Mouse (Mus musculus) stomach, postnatal 0 days (tissue): ENCODE results near the gene Borcs5. TPM values are rescaled to one million over a fixed set of nuclear protein-coding genes. Genes with fewer than 3 reads are reported as not detected.

Experiments
- ATAC-seq: fragments of 200-750 bp; cut with Nextera tagmentation; 2 replicates; pipeline ENCODE4 v1.8.0; 2017; ENCODE audit not compliant: low FRiP score, low TSS enrichment
- DNase-seq: peaks from one replicate; pipeline ENCODE4 v3.0.0-alpha.2; 2016; ENCODE audit warnings: low spot score
- H3K27ac ChIP-seq: fragments of 300-500 bp; sonication (generic); replicated peaks from 2 replicates; pipeline ENCODE4 v1.5.1; 2014; ENCODE audit warnings: mild to moderate bottlenecking, control low read depth
- H3K27me3 ChIP-seq: fragments of 300-500 bp; sonication (generic); 2 replicates; pipeline ENCODE4 v1.6.1; 2014; ENCODE audit warnings: low read length; ENCODE audit not compliant: control insufficient read depth, insufficient read depth
- H3K36me3 ChIP-seq: fragments of 300-500 bp; sonication (generic); 2 replicates; pipeline ENCODE4 v1.6.1; 2014; ENCODE audit warnings: low read length, mixed read lengths; ENCODE audit not compliant: control insufficient read depth, insufficient read depth
- H3K4me1 ChIP-seq: fragments of 300-500 bp; sonication (generic); replicated peaks from 2 replicates; pipeline ENCODE4 v1.6.1; 2014; ENCODE audit warnings: antibody characterized with exemption; ENCODE audit not compliant: control insufficient read depth, insufficient read depth
- H3K4me2 ChIP-seq: fragments of 300-500 bp; sonication (generic); replicated peaks from 2 replicates; pipeline ENCODE4 v1.6.1; 2014; ENCODE audit warnings: low read depth, mild to moderate bottlenecking, control low read depth, moderate library complexity
- H3K4me3 ChIP-seq: fragments of 300-500 bp; sonication (generic); 2 replicates; pipeline ENCODE4 v1.5.1; 2014; ENCODE audit warnings: low read depth, low read length, control low read depth
- H3K9ac ChIP-seq: fragments of 300-500 bp; sonication (generic); 2 replicates; pipeline ENCODE4 v1.6.1; 2014; ENCODE audit warnings: mild to moderate bottlenecking, low read length, control low read depth, mixed read lengths
- H3K9me3 ChIP-seq: fragments of 300-500 bp; sonication (generic); 2 replicates; pipeline ENCODE4 v1.6.1; 2016; ENCODE audit warnings: low read length; ENCODE audit not compliant: control insufficient read depth
- CTCF ChIP-seq: IDR thresholded peaks from 2 replicates; pipeline ENCODE4 v1.5.1; 2016; ENCODE audit warnings: antibody characterized with exemption, low read depth, mild to moderate bottlenecking, moderate library complexity
- EP300 ChIP-seq: optimal IDR thresholded peaks from 2 replicates; pipeline ENCODE3; 2016; ENCODE audit warnings: antibody characterized with exemption
- WGBS: fragments of 180-500 bp; shearing (Covaris S2); extraction: QIAGEN DNeasy Blood & Tissue Kit; methylation state at CpG from one replicate; pipeline ENCODE4 v1.1.7; 2014; 5-methylcytosine and 5-hydroxymethylcytosine counted together
- polyA plus RNA-seq: library from polyadenylated mRNA; unstranded; fragments of >200 nt; fragmentation: Nextera tagmentation; extraction: Ambion mirVana; gene quantifications from 2 replicates; pipeline ENCODE4 v1.2.1, GENCODE M21; 2015

Borcs5 gene
- polyA plus RNA-seq, 1 experiment from 2014 or later, result 17.7 TPM

GRCm38 (mm10) chr6:134703053-134703690 lies 63.9 kb downstream of the Borcs5 start:
- H3K4me2 ChIP-seq, result no peak overlapping the region
- WGBS, result 76% methylated on average over 4 of the region's 4 CpGs

GRCm38 (mm10) chr6:134706467-134706866 lies 67.2 kb downstream of the Borcs5 start:
- Histone ChIP-seq H3K27ac (no peak overlapping the region), H3K4me3 (no peak overlapping the region), H3K9ac (no peak overlapping the region), H3K4me2 (no peak overlapping the region), H3K27me3 (no peaks in the 10 kb centered on the region), H3K9me3 (no peaks in the 10 kb centered on the region), H3K4me1 (no peaks in the 10 kb centered on the region), H3K36me3 (no peaks in the 10 kb centered on the region)
- WGBS, result 60% methylated on average over 4 of the region's 4 CpGs
- no peak for DNase-seq
- TF ChIP-seq CTCF (no peak), EP300 (no peak)
- ATAC-seq, result no peak

More at GRCm38 (mm10) chr6:134703053-134703690, 63.9 kb downstream of the Borcs5 start:
- ATAC-seq (0 out of 2 replicates have a peak, but pooled peaks have one; percentile 31), DNase-seq (no peak)
- Histone ChIP-seq H3K9ac (no peak overlapping the region), H3K36me3 (no peaks in the 10 kb centered on the region), H3K9me3 (no peaks in the 10 kb centered on the region), H3K4me3 (no peak overlapping the region), H3K4me1 (no peaks in the 10 kb centered on the region; the same call in 1 of the 2 replicates), H3K27ac (no peak overlapping the region), H3K27me3 (no peaks in the 10 kb centered on the region)
- TF ChIP-seq CTCF (no peak), EP300 (no peak)

- Histone ChIP-seq H3K9ac (no peak overlapping the region), H3K36me3 (no peaks in the 10 kb centered on the region), H3K9me3 (no peaks in the 10 kb centered on the region), H3K4me1 (no peaks in the 10 kb centered on the region), H3K27ac (no peak overlapping the region), H3K4me3 (no peak overlapping the region), H3K4me2 (no peak overlapping the region), H3K27me3 (no peaks in the 10 kb centered on the region)
- TF ChIP-seq CTCF, result no peak
- no peak for TF ChIP-seq EP300
- no peak for DNase-seq
- WGBS, result 81% methylated on average over 15 of the region's 15 CpGs
- no peak for ATAC-seq
Measured at GRCm38 (mm10) chr6:134710020-134710419, 70.7 kb downstream of the Borcs5 start.

GRCm38 (mm10) chr6:134713321-134713720 lies 74.0 kb downstream of the Borcs5 start:
- H3K4me2 ChIP-seq, result no peak overlapping the region
- WGBS, result 49% methylated on average over 3 of the region's 3 CpGs
- H3K36me3 ChIP-seq, result 0 out of 2 replicates have a peak, but pooled peaks cover 2% of the 10 kb centered on the region
- no peak overlapping the region for H3K4me3 ChIP-seq
- H3K27me3 ChIP-seq, result no peaks in the 10 kb centered on the region
- no peaks in the 10 kb centered on the region for H3K9me3 ChIP-seq
- no peak overlapping the region for H3K27ac ChIP-seq
- ATAC-seq (no peak), DNase-seq (no peak)
- no peaks in the 10 kb centered on the region for H3K4me1 ChIP-seq
- H3K9ac ChIP-seq, result no peak overlapping the region
- no peak for TF ChIP-seq EP300
- no peak for TF ChIP-seq CTCF

- WGBS, result 74% methylated on average over 1 of the region's 1 CpGs
- no peak overlapping the region for H3K27ac ChIP-seq
- DNase-seq (no peak), ATAC-seq (no peak)
- no peak overlapping the region for H3K4me3 ChIP-seq
- H3K4me1 ChIP-seq, result no peaks in the 10 kb centered on the region
- no peaks in the 10 kb centered on the region for H3K9me3 ChIP-seq
- H3K4me2 ChIP-seq, result no peak overlapping the region
- H3K36me3 ChIP-seq, result 0 out of 2 replicates have a peak, but pooled peaks cover 7% of the 10 kb centered on the region
- no peak overlapping the region for H3K9ac ChIP-seq
- no peaks in the 10 kb centered on the region for H3K27me3 ChIP-seq
- TF ChIP-seq EP300, result no peak
Measured at GRCm38 (mm10) chr6:134713897-134714296, 74.6 kb downstream of the Borcs5 start.

GRCm38 (mm10) chr6:134716168-134716587 lies 76.9 kb downstream of the Borcs5 start:
- no peak for TF ChIP-seq CTCF
- TF ChIP-seq EP300, result no peak
- DNase-seq (no peak), ATAC-seq (peak; percentile 71)

More at GRCm38 (mm10) chr6:134716168-134716587, 76.9 kb downstream of the Borcs5 start:
- H3K4me2 ChIP-seq, result no peak overlapping the region
- H3K27ac ChIP-seq, result no peak overlapping the region
- H3K4me1 ChIP-seq, result no peaks in the 10 kb centered on the region
- H3K36me3 ChIP-seq, result peaks cover 9% of the 10 kb centered on the region; the same call in 1 of the 2 replicates
- H3K27me3 ChIP-seq, result no peaks in the 10 kb centered on the region
- 64% methylated on average over 6 of the region's 6 CpGs for WGBS
- H3K4me3 ChIP-seq, result no peak overlapping the region
- H3K9me3 ChIP-seq, result no peaks in the 10 kb centered on the region
- H3K9ac ChIP-seq, result no peak overlapping the region
